Mouse (Mus musculus): ENCODE data around the gene Abhd8.

Abhd8 gene

GRCm38 (mm10) chr8:71478943-71479342 lies 15.5 kb upstream of the Abhd8 start:
- in situ Hi-C loops (cut with MboI; ENCODE audit: low sequenced_read_pairs), result no loop called here

DNA sequence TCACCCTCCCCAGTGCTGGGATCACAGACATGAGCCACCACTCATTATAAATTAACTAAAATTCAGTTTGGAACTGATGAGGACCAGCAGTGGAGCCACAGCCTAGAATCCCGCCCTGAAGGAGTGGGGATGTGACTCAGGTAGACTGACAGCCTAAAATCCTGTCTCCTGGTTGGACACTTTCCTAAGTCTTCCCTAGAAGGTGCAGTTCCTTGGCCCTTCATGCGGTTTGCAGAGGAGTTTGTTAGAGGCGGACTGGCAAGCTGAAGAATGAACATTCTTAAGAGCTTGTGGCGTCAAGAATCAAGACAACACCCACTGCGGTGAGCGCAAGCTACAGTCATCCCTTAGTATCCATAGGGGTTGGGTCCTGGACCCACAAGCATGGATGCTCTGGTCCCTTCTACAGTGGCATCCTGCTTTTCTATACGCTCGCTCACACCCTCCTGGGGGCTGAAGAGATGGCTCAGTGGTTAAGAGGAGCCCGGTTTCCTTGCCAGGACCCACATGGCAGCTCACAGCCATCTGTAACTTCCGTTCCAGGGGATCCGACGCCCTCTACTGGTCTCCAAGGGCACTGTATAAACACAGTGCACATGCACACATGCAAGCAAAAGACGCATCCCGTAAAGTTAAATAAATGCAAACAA lies 13.9 kb upstream of the Abhd8 start:
- in situ Hi-C loops (cut with MboI; ENCODE audit: low sequenced_read_pairs), result no loop called here

- in situ Hi-C loops (cut with MboI; ENCODE audit: low sequenced_read_pairs), result no loop called here
These were observed 12.9 kb upstream of the Abhd8 start for GRCm38 (mm10) chr8:71476099-71476940.

- in situ Hi-C loops (cut with MboI; ENCODE audit: low sequenced_read_pairs), result no loop called here
These were observed 12.2 kb upstream of the Abhd8 start for GRCm38 (mm10) chr8:71475702-71476075.

- in situ Hi-C loops (cut with MboI; ENCODE audit: low sequenced_read_pairs), result no loop called here
These were observed 11.6 kb upstream of the Abhd8 start for GRCm38 (mm10) chr8:71474785-71475701.

GRCm38 (mm10) chr8:71474344-71474743 lies 10.9 kb upstream of the Abhd8 start:
- in situ Hi-C loops (cut with MboI; ENCODE audit: low sequenced_read_pairs), result no loop called here

GRCm38 (mm10) chr8:71472601-71473386 lies 9.3 kb upstream of the Abhd8 start:
- in situ Hi-C loops (cut with MboI; ENCODE audit: low sequenced_read_pairs), result no loop called here

- in situ Hi-C loops (cut with MboI; ENCODE audit: low sequenced_read_pairs), result no loop called here
These were observed 8.4 kb upstream of the Abhd8 start for GRCm38 (mm10) chr8:71471861-71472260.

GRCm38 (mm10) chr8:71470913-71471255 lies 7.4 kb upstream of the Abhd8 start:
- in situ Hi-C loops (cut with MboI; ENCODE audit: low sequenced_read_pairs), result no loop called here

- in situ Hi-C loops (cut with MboI; ENCODE audit: low sequenced_read_pairs), result no loop called here
These were observed 6.9 kb upstream of the Abhd8 start for GRCm38 (mm10) chr8:71470146-71470912.

- in situ Hi-C loops (cut with MboI; ENCODE audit: low sequenced_read_pairs), result no loop called here
These were observed 6.0 kb upstream of the Abhd8 start for GRCm38 (mm10) chr8:71469411-71469810.

GRCm38 (mm10) chr8:71468916-71469315 lies 5.5 kb upstream of the Abhd8 start, which contains the start of gene Dda1:
Gene Dda1, plus strand, starts transcription at chr8:71469199.
- in situ Hi-C loops (cut with MboI; ENCODE audit: low sequenced_read_pairs), result no loop called here

DNA sequence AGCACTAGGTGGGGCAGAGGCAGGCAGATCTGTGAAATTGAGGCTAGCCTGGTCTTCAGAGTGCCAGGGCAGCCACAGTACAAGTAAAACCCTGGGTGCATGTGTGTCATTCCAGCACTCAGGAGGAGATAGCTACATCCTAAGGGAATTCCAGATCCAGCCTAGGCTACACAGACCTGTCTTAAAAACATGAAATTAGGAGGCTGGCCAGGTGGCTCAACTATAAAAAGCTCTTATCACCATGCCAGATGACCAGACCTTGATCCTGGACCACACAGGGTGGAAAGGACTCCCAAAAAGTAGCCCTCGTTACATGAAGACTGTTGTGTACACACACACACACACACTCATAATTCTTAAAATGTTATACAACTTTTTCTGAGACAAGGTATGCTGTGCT lies 4.5 kb upstream of the Abhd8 start:
- in situ Hi-C loops (cut with MboI; ENCODE audit: low sequenced_read_pairs), result no loop called here

- in situ Hi-C loops (cut with MboI; ENCODE audit: low sequenced_read_pairs), result no loop called here
These were observed 3.7 kb upstream of the Abhd8 start for GRCm38 (mm10) chr8:71467201-71467600.

DNA sequence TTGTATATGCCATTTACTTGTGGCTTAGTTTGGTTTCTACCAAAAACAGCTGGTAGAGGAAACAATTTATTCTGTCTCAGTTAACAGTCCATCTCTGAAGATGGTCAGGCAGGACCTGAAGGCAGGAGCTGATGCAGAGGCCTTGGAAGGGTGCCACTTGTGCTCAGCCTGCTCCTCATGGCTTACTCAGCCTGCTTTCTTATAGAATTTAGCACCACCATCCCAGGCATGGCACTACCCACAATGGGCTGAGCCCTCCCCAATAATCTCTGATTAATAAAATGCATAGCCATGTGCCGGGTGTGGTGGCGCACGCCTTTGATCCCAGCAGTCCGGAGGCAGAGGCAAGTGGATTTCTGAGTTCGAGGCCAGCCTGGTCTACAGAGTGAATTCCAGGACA lies 2.7 kb upstream of the Abhd8 start:
- in situ Hi-C loops (cut with MboI; ENCODE audit: low sequenced_read_pairs), result no loop called here

- in situ Hi-C loops (cut with MboI; ENCODE audit: low sequenced_read_pairs), result no loop called here
These were observed 2.3 kb upstream of the Abhd8 start for GRCm38 (mm10) chr8:71465733-71466132.

DNA sequence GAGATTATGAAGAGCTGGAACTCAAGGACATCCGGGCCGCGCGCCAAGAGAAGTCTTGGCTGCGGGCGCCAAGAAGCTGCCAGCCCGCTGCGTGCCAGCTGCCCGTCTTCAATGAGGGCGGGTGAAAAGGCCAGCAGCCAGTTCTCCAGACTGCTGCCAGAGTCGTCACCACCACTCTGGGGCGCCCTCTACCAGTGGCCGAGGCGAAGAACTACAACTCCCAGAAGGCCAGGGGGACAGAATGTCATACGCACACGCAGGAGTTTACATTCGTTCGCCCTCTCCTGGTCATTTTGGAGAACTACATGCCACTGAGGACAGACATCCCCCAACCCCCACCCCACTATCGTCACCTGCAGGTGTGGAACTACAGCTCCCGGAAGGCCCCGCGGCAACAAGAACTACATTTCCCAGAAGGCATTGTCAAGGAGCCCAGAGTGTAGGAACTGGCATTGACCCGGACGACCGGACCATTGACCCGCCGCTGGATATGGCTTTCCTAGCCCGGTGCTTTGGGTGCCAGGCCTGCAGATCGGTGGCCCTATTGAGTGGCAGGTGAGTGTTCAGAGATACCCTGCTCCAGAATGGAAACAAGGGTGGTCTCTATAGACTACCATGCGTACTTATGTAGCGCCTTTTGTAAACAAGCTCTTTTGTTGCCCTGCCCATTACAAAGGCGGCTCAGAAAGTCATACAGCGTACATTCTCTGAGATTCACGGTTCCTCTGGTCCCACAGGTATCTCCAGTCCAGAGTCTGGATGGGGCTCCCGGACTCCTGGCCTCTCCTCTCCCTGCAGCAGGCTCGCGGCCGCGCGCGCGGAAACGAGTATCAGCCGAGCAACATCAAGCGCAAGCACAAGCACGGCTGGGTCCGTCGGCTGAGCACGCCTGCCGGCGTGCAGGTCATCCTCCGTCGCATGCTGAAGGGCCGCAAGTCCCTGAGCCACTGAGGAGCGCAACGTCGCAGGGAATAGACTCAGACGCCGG lies 1.4 kb upstream of the Abhd8 start, which contains the start of gene Mrpl34:
Gene Mrpl34 (plus strand): TSS at position 447 of the 988 bp plus-strand sequence.
- in situ Hi-C loops (cut with MboI; ENCODE audit: low sequenced_read_pairs), result no loop called here

- in situ Hi-C loops (cut with MboI; ENCODE audit: low sequenced_read_pairs), result no loop called here
These were observed 669 bp downstream of the Abhd8 start for GRCm38 (mm10) chr8:71462786-71463185.

GRCm38 (mm10) chr8:71462191-71462590 lies 1.3 kb downstream of the Abhd8 start:
- in situ Hi-C loops (cut with MboI; ENCODE audit: low sequenced_read_pairs), result no loop called here

Measured in CH12F3 (cell line).